Mouse (Mus musculus) ovary, postnatal 10 days (tissue): ENCODE measurements around the gene Trim37.

Experiments
- DNase-seq: peaks from one replicate; pipeline ENCODE4 v3.0.0; 2022; ENCODE audit warnings: low spot score

The Trim37 gene

DNA sequence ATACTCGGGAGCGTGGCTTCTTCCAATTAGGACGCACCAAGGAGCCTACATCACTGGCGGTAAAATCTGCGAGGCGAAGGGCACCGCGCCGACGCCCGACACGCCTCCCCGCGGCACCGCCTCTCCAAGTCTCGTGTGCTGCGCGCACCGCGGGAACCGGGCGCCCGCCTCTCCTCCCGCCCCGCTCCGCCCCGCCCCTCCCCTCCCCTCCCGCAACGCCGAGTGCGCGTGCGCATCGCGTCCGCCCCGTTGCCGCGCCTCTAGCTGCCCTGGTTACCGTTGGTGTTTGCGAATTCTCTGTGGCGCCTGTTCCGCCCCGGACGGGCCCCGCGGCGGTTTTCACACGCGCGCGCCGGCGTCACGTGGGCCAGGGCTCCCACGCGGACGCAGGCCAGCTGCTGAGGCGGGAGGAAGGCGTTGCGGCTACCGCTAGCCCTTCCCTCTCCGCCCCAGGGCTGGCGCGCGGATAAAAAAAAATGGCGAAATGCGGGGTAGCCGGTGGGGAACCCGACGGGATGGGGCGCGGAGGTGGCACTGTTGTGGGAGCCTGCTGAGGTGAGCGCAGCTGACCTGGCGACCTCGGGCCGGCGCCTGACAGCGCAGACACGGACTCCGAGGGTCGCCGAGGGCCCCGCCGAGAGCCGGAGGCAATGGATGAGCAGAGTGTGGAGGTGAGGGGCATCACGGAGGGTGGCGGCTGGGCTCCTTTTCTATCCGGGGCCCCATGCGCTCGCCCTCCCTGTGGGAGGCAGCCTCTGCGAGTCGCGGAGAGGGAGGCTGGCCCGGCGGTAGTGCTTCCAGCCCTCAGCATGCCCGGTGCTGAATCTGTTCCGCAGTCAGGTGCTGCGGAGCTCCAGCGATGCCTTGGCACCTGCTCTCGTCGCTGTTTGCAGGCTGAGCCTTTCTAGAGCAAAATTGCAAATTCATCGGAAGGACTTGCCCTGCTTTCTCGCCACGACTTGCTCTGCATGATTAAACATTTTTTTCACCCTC is at the start of gene Trim37:
Trim37 (plus strand) TSS at position 254 of the 993 bp plus-strand sequence.
- DNase-seq = peak; percentile 53

DNA sequence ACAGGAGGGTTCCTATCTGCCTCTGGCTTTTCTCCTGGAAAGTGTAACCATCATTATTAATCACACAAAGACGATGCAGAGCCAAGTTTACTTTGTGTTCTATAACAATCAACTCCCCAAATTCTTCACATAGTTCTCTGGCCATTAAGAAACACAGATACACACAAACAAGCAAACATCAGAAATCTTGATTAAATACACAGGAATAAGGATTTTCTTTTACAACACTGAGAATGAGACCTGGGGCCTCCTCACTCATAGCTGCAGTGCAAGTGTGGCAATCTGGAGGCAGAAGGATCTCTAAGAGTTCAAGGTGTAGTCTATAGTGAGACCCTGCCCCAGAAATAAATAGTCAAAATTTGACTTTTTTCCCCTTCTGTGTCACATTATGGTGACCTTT is 43.2 kb upstream of the Trim37 start:
- DNase-seq = no peak

DNA sequence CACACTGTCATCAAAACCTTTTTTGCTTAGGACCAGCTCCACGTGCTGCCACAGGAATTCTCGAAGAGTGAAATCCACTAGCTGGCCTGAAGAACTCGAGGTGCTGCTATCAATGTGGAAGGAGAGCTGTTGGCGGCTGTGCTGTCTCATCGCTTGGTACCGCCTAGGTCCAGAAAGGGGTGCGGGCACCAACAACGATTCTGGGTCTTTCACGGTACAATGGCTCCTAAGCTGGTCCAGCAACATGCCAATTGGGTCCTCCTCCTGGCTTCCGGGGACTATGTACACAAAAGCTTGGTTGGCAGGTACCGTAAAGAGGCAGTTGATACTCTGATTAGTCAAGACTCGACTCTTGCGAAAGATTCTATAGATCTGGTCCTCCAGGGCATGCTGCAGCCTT is 41.4 kb upstream of the Trim37 start:
- DNase-seq = no peak

DNA sequence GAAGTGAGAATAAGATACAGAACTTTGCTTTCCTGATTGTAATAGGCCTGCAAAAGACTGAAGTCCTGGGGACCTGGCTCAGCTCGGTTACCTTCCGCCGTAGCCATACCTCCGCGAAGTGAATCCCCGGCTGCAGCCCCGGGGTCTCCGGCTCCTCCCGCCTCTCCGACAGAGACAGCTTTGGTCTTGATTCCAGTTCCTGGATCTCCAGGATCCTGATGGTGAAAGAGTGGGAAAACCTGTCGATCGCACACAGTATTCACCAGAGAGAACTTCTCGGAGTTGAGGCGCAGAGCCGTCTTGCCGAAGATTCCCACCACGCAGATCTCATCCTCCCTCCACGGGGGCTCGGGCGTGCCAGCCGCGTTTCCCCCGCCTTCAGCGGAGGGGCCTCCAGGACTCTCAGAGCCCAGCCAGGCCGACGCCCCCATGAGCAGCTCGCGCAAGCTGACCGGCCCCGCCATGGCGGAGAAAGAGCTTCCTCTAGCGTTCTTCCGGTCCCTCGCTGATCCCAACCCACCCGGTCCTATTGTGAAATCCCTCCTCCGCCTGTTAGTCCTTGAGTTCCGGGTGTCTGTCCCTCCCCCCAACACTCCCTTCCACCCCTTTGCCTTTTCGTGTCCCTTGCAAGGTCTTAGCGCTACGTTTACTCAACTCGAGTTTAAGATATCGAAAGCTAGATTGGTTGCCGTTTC is 40.4 kb upstream of the Trim37 start, which contains the start of gene Smg8:
Smg8 (minus strand) TSS at position 485 of the 695 bp plus-strand sequence.
- DNase-seq = peak; percentile 51

DNA sequence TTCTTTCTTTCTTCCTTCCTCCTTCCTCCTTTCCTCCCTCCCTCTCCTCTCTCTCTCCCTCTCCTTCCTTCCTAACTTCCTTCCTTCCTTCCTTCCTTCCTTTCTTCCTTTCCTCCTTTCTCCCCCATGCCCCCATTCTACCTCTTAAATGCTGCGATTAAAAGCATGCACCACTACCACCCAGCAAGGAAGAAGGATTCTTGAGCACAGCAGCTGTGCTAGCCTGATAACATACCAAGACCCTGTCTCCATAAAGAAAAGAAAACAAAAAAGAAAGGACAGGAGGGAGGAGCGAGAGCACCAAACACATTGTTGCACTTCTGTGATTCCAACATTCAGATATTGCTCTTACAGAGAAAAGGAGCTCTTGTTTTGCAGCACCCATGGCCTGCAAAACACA is 39.7 kb upstream of the Trim37 start:
- DNase-seq = no peak

DNA sequence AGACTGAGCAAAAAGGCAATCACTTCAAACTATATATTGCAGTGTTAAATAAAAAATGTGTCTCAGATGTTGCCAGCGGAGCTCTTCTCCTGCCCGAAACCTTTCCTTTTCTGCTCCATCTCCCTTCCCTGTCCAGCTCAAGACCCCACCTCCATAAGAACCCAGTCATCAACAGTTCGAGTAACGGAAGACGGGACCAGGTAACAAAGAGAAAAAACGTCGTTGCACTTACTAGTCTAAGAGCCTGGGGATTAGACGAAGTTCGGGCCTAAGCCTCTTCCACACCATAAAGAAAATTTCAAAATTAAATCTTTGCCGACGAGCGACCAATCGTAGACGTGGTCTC is 18.5 kb upstream of the Trim37 start, which contains the start of gene Prr11:
Prr11 (minus strand) TSS at position 300 of the 346 bp plus-strand sequence.
- no peak for DNase-seq

DNA sequence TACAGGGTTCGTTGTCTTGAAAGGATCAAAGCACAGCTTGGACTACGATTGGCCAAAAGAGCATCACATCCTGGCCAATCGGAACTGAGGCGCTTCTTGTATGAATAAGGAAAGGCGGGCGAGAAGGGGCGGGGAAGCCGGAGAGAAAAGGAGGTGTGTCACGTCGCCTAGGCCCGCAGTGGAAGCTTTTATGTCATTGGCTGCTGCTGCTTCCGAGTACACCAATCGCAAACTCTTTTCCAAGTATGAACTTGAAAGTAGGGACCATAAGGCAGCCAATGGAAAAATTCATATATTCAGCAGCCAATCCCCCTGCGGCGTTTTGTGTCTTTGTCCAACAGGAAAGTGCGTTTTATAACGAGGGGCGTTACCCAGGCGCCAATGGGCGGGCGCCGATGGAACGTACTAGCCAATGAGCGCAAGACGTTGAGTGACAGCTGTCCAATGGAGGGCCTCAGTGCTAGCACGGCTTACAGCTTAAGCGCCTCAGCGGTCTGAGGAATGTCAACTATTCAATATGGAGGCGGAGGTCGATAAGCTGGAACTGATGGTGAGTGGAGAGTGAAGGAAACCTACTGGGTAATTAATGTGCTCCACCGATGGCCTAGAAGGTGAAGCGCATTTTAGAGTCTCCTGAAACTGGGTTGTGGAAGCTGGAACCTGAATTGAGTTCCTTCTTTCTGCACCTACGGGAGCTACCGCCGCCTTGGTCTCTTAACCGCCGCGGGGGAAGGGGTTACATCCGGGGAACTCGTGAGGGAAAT is 17.9 kb upstream of the Trim37 start, which contains the start of gene Ska2:
Ska2 (plus strand) TSS at position 480 of the 764 bp plus-strand sequence.
- DNase-seq = peak; percentile 88

DNA sequence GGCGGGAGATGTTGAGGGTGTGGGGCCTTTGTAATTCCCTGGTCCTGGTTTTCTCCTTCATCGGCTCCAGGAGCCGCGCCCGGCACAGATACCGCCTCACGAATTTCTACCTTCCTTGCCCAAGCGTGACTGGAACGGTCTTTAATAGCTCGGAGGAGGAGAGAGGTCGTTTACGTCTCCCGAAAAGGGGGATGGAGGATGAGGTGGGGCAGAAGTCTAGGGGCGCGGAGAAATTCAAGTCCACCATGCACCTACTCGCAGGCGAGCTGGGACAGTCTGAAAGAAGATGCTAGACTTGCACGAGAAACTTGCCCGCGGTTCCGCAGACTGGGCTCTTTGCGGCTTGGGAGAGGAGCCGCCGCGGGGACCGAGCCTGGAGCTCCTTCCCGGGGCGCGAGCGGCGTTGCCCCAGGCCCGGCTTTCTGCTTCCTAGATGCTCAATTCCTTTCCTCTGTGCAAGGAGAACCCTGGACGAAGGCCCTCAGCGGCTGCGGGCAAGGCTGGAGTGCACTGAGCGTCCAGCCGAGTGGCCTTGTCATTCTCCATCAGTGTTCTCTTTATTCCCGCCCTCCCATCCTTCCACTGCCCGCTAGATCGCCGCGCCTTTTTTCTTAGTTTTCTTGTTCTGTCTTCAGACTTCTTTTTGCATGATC is 17.2 kb upstream of the Trim37 start:
- no peak for DNase-seq

DNA sequence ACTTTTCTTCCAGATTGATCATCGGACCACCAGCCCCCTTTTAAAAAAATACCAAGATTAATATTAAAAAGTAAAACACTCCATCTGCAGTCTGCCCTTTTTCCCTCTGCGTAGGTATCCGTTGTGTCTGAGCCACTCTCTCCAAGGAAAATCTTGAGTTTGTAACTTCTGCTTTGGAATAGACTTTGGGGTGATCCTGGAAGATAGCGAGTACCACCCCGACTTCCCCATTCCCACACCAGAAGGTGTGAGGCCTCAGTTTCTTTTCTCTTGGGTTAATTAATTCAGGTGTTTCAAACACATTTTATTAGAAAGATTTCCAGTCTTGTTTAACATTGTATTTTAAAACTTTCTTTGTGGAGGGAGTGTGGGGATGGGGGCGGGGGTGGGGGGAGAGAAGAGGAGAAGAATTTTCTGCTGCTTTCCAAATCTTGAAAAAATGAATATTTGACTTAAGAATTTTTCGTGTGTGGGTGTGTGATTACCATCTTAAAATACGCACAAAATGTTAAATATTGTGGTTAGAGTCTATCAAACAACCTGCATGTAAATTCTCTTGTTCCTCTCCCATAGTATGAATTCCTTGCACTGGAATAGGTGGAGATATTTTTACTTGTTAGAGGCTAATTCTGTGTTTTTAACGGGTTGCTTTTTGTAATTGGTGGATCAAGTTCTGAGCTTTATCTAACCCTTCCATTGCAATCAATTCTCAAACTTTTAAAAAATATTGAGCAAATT is 16.5 kb upstream of the Trim37 start:
- DNase-seq = no peak

DNA sequence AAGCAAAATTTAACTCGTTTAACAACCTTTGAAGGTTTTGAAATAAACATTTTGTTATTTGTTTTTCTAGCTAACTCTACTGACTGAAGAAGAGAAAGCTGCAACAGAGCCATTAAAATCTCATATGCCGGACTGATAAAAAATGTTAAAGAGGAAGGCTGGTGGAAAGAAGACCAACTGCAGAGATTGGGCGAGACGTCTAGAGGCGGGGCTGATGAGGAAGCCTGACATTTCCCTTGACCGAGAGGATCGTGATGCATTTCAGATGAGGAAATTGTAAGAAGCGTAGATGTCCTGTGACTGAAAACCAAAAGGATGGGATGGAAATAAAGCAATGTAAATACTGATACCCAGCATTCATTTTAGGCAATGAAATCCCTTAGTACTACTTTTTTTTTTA is 5.0 kb upstream of the Trim37 start:
- no peak for DNase-seq

DNA sequence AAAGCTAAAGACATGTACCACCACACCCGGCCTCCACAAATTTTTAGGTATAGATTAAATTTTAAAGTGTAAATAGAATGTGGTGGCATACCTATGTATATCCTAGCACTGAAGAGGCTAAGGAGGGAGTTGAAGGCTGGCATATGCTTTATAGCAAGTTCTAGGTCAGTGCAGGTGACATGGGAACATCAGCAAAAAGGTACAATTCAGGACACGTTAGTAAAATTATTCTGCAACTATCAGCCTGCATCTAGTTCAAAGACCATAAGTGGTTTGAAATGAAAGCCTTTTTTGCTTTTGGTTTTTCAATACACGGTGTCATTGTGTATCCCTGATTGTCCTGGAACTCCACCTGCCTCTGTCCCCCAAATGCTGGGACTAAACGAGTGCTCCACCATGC is 1.3 kb upstream of the Trim37 start:
- DNase-seq = no peak

DNA sequence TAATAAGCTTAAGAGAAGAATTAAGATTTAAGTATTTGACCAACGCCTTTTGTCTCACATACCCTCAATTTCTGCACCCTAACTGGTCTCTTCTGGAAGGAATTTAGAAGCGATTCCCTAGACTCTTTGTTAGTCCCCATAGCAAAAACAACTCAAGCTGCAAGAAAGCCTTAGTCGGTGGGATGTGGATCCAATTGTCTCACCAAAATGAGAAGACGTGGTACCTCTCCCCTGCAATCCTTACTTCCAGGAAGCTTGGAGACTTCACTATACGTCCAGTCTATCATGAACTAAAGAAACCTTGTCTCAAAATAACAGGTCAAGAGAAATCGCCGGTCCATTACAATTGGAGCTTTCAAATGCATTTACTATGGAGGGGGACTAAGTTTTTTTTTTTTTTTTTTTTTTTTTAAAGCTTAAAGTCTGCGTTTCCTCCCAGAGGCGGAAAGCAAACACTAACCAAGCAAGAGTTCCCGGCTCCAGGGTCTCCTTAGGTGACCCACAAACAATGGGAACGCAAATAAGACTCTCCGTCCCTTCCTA is 525 bp upstream of the Trim37 start:
- no peak for DNase-seq

DNA sequence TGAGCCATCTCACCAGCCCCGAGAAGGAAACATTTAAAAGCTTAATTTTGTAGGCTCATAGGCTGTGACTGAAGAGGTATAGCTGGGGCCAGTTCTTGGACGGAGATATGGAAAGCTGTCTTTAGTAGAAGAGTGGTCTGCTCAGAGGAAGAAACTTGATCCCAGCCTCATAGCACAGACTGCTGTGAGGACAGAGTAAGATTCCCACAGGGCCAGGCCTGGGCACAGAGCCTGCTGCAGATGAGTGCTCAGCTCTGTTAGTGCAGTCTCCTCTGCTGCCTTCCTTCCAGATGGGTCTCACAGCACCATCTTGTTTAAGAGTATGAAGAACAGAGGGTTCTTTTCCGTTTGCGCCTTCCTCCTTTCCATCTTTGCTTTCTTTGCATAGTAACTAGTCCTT is 9.4 kb downstream of the Trim37 start:
- DNase-seq = no peak

DNA sequence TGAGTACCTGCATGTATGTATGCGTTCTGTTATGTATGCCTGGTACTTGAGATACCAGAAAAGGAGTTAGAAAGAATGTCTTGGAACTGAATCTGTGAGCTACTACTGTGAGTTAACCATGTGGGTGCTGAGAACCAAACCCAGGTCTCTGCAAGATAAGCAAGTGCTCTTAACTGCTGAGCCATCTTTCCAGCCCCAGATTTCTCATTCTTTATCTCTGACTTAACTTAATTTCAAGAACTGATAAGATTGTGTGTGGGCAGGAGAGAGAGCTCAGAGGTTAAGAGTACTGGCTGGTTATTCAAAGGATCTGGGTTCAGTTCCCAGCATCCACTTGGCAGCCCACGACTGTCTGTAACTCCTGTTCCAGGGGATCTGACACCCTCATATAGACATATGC is 31.1 kb downstream of the Trim37 start:
- no peak for DNase-seq

DNA sequence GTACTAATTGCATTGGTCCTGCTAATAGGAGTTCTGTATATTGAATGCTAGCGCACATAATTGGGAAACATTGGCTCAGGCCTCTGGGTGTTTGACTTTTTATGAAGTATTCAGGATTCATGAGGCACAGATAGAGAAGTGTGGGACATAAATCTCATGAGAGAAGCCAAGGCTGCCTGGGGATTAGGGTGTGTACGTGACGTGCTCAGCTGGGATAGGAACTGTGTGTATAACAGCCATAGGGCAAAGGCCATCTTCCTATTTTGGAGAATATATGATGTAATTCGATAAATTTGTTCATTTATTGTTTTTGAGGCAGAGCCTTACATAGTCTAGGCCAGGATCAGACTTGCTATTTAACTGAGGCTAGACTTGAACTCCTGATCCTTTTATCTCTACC is 35.8 kb downstream of the Trim37 start:
- DNase-seq = no peak

DNA sequence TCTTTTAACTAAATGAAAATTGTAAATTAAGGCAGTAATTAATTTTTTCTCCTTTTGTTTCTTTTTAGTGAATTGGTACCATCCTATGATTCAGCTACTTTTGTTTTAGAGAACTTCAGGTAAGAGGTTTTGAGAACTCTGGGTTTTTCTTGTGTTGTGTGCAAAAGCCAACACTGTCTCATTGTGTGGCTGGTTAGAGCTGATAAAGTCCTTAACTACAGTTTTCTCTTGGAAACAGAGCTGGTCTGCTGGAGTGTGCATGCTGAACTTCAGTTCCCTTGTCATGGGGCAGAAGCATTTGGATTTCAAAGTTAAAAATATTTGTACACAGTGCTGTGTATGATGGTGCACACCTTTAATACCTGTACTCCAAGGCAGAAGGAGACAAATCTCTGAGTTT is 36.9 kb downstream of the Trim37 start:
- no peak for DNase-seq

DNA sequence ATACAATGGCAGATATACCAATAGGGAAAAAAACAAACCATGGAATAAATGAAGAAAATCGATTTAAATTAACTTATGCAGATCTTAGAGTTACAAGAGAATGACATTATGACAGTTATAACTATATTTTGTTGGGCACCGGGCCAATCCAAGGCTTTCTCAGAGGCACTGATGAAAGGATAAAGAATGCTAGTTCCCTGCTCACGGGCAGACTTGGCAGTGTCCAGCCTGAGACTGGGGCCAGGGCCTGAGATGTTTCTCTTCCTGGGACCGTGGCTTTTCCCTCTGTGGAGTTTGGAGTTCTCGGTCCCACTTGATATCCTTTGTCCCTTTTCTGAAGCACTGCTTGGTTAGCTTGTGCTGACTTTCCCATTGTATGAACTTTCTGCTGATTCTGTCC is 46.7 kb downstream of the Trim37 start:
- no peak for DNase-seq

DNA sequence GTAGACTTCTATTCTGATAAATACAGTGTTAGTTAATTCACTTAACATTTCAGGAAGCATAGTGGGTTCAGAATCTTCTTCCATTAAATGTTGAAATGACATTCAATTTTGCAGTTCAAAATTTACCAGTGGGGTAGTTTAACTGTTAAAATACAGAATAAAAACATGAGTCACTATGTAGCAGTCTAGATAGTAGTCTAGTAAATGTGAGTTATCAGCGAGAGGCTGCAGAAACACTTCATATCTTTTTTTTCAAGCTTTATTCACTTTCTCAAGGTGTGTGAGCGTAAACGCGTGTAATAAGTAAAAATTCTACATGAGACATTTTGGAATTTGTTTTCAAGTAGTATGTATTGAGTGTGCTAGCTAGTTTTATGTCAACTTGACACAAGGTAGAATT is 48.2 kb downstream of the Trim37 start:
- DNase-seq = no peak

DNA sequence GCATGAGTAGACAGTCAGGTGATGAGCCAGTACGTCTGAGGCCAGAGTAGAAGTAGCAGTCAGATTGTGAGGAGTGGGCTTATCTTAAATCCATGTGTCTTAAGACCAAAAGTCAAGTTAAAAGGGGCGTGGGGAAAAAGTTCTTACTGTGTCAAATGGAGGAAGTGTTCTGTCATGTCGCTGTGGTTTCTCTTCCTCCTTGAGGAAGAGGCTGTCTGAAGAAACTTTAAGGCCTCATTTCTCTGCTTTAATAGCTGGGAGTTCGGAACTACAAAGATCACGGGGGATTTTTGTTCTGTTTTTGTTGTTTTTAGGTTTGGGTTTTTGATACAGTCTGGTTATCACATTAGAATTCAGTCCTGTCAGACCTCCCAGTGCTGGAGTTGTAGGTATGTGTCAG is 85.4 kb downstream of the Trim37 start:
- no peak for DNase-seq

DNA sequence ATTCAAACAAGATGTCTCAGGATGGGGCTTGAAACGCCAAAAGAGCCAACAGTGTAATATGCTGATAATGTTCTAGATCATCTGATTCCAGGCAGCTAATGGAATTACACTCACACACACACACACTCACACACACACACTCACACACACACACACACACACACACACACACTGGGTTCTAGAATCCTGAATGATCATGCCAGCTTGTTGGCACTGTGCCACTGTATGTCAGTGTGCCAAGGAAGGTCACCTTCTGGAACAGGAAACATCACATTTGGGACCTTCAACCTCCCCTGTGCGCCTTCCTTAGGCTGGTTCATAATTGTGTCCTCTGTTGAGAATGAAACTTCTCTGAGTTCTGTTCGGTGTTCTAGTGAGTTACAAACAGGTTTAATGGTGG is 95.8 kb downstream of the Trim37 start:
- DNase-seq = no peak

DNA sequence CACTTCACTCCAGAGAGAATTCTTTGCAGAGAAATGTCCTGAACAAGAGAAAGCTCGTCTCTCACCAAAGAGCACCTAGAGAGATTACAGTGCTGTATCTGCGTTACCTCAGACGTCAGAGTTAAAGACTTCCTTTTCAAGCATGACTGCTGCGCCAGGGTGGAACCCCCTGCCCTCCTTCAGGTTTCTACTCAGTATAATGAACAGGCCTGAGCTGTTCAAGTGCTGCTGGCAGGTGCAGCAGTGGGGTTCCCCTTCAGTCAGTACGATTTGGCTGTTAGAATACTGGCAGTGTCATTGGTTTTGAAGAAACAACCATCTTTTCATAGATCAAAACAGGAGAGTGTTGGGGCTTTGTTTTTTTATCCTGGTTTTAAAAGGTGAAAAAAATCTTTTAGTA is 100.2 kb downstream of the Trim37 start:
- no peak for DNase-seq
